Mouse (Mus musculus) E14TG2a.4 (cell line): ENCODE measurements around the gene Ubash3b.
A peak's percentile ranks its signal among the peaks of the same experiment; 100 is the strongest.

ENCODE experiments used
- H3K27me3 ChIP-seq: 2 replicates; pipeline ENCODE4 v1.6.1; 2014; ENCODE audit warnings: low read length, control low read depth; ENCODE audit not compliant: insufficient read depth
- H3K36me3 ChIP-seq: 2 replicates; pipeline ENCODE4 v1.6.1; 2014; ENCODE audit warnings: low read length, control low read depth; ENCODE audit not compliant: insufficient read depth
- H3K4me1 ChIP-seq: replicated peaks from 2 replicates; pipeline ENCODE4 v1.6.1; 2014; ENCODE audit warnings: low read depth, low read length, control low read depth
- H3K4me3 ChIP-seq: replicated peaks from 2 replicates; pipeline ENCODE4 v1.5.1; 2014; ENCODE audit warnings: mild to moderate bottlenecking, low read length
- H3K9me3 ChIP-seq: 2 replicates; pipeline ENCODE4 v1.6.1; 2014; ENCODE audit warnings: low read length, control low read depth
- CTCF ChIP-seq: conservative IDR thresholded peaks from 2 replicates; pipeline ENCODE4 v1.5.1; 2014; ENCODE audit warnings: low read length
- NANOG ChIP-seq: IDR thresholded peaks from 2 replicates; pipeline ENCODE4 v1.6.1; 2014; ENCODE audit warnings: borderline replicate concordance, low read length, mixed read lengths
- POU5F1 ChIP-seq: IDR thresholded peaks from 2 replicates; pipeline ENCODE4 v1.6.1; 2014; ENCODE audit warnings: low read length, borderline replicate concordance

Ubash3b gene

DNA sequence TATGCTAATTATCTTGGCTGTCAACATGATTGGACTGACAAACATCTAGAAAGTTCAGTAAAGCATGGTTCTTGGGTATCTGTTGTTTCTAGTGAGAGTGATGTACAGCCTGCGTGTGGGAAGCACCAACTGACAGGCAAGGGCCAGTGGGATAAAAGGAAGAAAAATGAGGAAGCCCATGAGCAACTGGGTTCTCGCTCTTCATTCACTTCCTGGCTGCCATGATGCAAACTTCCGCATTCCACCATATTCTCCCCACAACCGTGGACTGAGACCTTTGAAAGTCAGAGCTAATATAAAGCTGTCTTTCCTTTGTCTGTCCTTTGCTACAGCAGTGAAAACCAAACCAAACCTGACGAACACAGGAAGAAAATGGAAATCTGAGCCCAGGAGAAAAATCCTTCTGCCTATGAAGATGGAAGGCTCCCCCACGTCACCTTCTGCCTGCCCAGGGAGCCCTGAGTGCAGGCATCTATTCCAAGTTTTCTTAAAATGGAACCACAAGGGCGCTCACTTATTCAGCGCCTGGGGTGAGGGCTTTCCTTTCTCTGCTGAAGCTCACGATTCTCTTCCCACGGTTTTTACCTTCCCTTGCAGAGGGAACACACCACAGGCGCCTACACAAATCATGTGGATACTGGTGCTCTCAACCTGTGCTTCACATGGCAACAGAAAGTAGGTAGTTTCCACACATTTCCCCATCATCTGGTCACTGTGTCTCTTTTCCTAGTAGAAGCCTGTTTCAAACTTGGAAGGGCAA lies 187.3 kb downstream of the Ubash3b start:
- H3K4me1 ChIP-seq = no peaks in the 10 kb centered on the region
- peaks cover 13% of the 10 kb centered on the region for H3K9me3 ChIP-seq
- no peak for TF ChIP-seq NANOG
- TF ChIP-seq CTCF = no peak
- no peak for TF ChIP-seq POU5F1

GRCm38 (mm10) chr9:40964418-40964714 lies 197.1 kb downstream of the Ubash3b start:
- peaks cover 10% of the 10 kb centered on the region for H3K4me1 ChIP-seq
- H3K36me3 ChIP-seq = no peaks in the 10 kb centered on the region
- no peaks in the 10 kb centered on the region for H3K9me3 ChIP-seq
- H3K4me3 ChIP-seq = peak overlapping the region; percentile 76
- no peak for TF ChIP-seq CTCF
- no peak for TF ChIP-seq POU5F1
- TF ChIP-seq NANOG = no peak
- H3K27me3 ChIP-seq = peaks cover 50% of the 10 kb centered on the region

More for the DNA sequence above, 187.3 kb downstream of the Ubash3b start:
- Histone ChIP-seq H3K4me3 (no peak overlapping the region), H3K36me3 (no peaks in the 10 kb centered on the region), H3K27me3 (peaks cover 7% of the 10 kb centered on the region; the same call in 1 of the 2 replicates)

- H3K4me1 ChIP-seq = peaks cover 10% of the 10 kb centered on the region
- peak within 1 kb of the TSS; percentile 76 for H3K4me3 ChIP-seq
- TF ChIP-seq NANOG = no peak
- peaks cover 50% of the 10 kb centered on the region for H3K27me3 ChIP-seq
- H3K9me3 ChIP-seq = no peaks in the 10 kb centered on the region
- no peaks in the 10 kb centered on the region for H3K36me3 ChIP-seq
These were observed 197.7 kb downstream of the Ubash3b start, which contains the start of gene Jhy for GRCm38 (mm10) chr9:40963586-40964417. Jhy (minus strand) TSS chr9:40964118.

GRCm38 (mm10) chr9:40961401-40961800 lies 200.1 kb downstream of the Ubash3b start:
- H3K9me3 ChIP-seq = no peaks in the 10 kb centered on the region
- no peak for TF ChIP-seq NANOG
- TF ChIP-seq CTCF = no peak
- no peak for TF ChIP-seq POU5F1
- H3K4me3 ChIP-seq = no peak overlapping the region
- no peaks in the 10 kb centered on the region for H3K36me3 ChIP-seq
- H3K4me1 ChIP-seq = peaks cover 10% of the 10 kb centered on the region
- H3K27me3 ChIP-seq = peaks cover 50% of the 10 kb centered on the region
